Mouse (Mus musculus): ENCODE measurements at regions not wholly inside any gene's neighbourhood (a gene's known extent, or its start where the extent isn't known, plus 50 kb on each side); places are given as distances from the start of the nearest gene placed in this dataset.

- WGBS (ENCODE audit: insufficient replicate concordance) = 42% methylated on average over 8 of the region's 8 CpGs
- H3K9me3 ChIP-seq (ENCODE audit: control insufficient read depth, low read length) = no peaks in the 10 kb centered on the region
- no peak for ATAC-seq (ENCODE audit: insufficient read depth)
- H3K4me3 ChIP-seq (ENCODE audit: insufficient read depth in 1 of 2, low read depth in 2 of 2, low read length in 2 of 2) = no peak overlapping the region
- H3K27ac ChIP-seq = no peak overlapping the region
- no peaks in the 10 kb centered on the region for H3K36me3 ChIP-seq (replicated peaks; ENCODE audit: control insufficient read depth, insufficient read depth, low read depth)
- peaks cover 0 to 9% of the 10 kb centered on the region in 2 experiments; a peak in 1 of 4 replicates for H3K4me1 ChIP-seq (replicated peaks; ENCODE audit: control insufficient read depth in 2 of 2, insufficient read depth in 2 of 2, low read length in 1 of 2)
- no peak overlapping the region for H3K4me2 ChIP-seq (ENCODE audit: low read depth)
- H3K9ac ChIP-seq (replicated peaks) = no peak overlapping the region
- TF ChIP-seq CTCF (IDR thresholded peaks at IDR 0.05; ENCODE audit: low read depth) (no peak), EP300 (IDR thresholded peaks at IDR 0.05; ENCODE audit: low read depth) (no peak)
- no peak for DNase-seq (ENCODE audit: low read depth in 3 of 3, low spot score in 3 of 3)
- H3K27me3 ChIP-seq (ENCODE audit: control insufficient read depth, insufficient read depth, low read length) = no peaks in the 10 kb centered on the region
These were observed 197.3 kb downstream of the Zfp462 start for GRCm38 (mm10) chr4:55141923-55142732.

GRCm38 (mm10) chr4:55143400-55143799 lies 198.6 kb downstream of the Zfp462 start:
- no peaks in the 10 kb centered on the region for H3K36me3 ChIP-seq (replicated peaks; ENCODE audit: control insufficient read depth, insufficient read depth, low read depth)
- peaks cover 0 to 9% of the 10 kb centered on the region in 2 experiments; a peak in 1 of 4 replicates for H3K4me1 ChIP-seq (replicated peaks; ENCODE audit: control insufficient read depth in 2 of 2, insufficient read depth in 2 of 2, low read length in 1 of 2)
- H3K9me3 ChIP-seq (ENCODE audit: control insufficient read depth, low read length) = no peaks in the 10 kb centered on the region
- no peak for DNase-seq (ENCODE audit: low read depth in 3 of 3, low spot score in 3 of 3)
- no peak for ATAC-seq (ENCODE audit: insufficient read depth)
- H3K4me3 ChIP-seq (ENCODE audit: insufficient read depth in 1 of 2, low read depth in 2 of 2, low read length in 2 of 2) = no peak overlapping the region
- no peak for TF ChIP-seq EP300 (IDR thresholded peaks at IDR 0.05; ENCODE audit: low read depth)
- TF ChIP-seq CTCF (IDR thresholded peaks at IDR 0.05; ENCODE audit: low read depth) = no peak
- no peak overlapping the region for H3K9ac ChIP-seq (replicated peaks)
- H3K27me3 ChIP-seq (ENCODE audit: control insufficient read depth, insufficient read depth, low read length) = no peaks in the 10 kb centered on the region
- H3K27ac ChIP-seq = no peak overlapping the region
- H3K4me2 ChIP-seq (ENCODE audit: low read depth) = no peak overlapping the region

GRCm38 (mm10) chr4:55144995-55145394 lies 200.1 kb downstream of the Zfp462 start:
- TF ChIP-seq EP300 (IDR thresholded peaks at IDR 0.05; ENCODE audit: low read depth) (no peak), CTCF (IDR thresholded peaks at IDR 0.05; ENCODE audit: low read depth) (no peak)
- H3K4me3 ChIP-seq (ENCODE audit: insufficient read depth in 1 of 2, low read depth in 2 of 2, low read length in 2 of 2) = no peak overlapping the region
- H3K9ac ChIP-seq (replicated peaks) = no peak overlapping the region
- no peaks in the 10 kb centered on the region for H3K36me3 ChIP-seq (replicated peaks; ENCODE audit: control insufficient read depth, insufficient read depth, low read depth)
- H3K4me1 ChIP-seq (replicated peaks; ENCODE audit: control insufficient read depth in 2 of 2, insufficient read depth in 2 of 2, low read length in 1 of 2) = peaks cover 0 to 9% of the 10 kb centered on the region in 2 experiments; a peak in 1 of 4 replicates
- DNase-seq (ENCODE audit: low read depth in 3 of 3, low spot score in 3 of 3) (no peak), ATAC-seq (ENCODE audit: insufficient read depth) (no peak)
- no peak overlapping the region for H3K4me2 ChIP-seq (ENCODE audit: low read depth)
- H3K27me3 ChIP-seq (ENCODE audit: control insufficient read depth, insufficient read depth, low read length) = no peaks in the 10 kb centered on the region
- no peaks in the 10 kb centered on the region for H3K9me3 ChIP-seq (ENCODE audit: control insufficient read depth, low read length)
- 56% methylated on average over 1 of the region's 1 CpGs for WGBS (ENCODE audit: insufficient replicate concordance)
- no peak overlapping the region for H3K27ac ChIP-seq

GRCm38 (mm10) chr4:55145968-55146367 lies 201.1 kb downstream of the Zfp462 start:
- TF ChIP-seq EP300 (IDR thresholded peaks at IDR 0.05; ENCODE audit: low read depth) (no peak), CTCF (IDR thresholded peaks at IDR 0.05; ENCODE audit: low read depth) (no peak)
- 75% methylated on average over 8 of the region's 8 CpGs for WGBS (ENCODE audit: insufficient replicate concordance)
- no peak overlapping the region for H3K27ac ChIP-seq
- H3K27me3 ChIP-seq (ENCODE audit: control insufficient read depth, insufficient read depth, low read length) = no peaks in the 10 kb centered on the region
- no peak overlapping the region for H3K4me3 ChIP-seq (ENCODE audit: insufficient read depth in 1 of 2, low read depth in 2 of 2, low read length in 2 of 2)
- ATAC-seq (ENCODE audit: insufficient read depth) = no peak
- no peaks in the 10 kb centered on the region for H3K9me3 ChIP-seq (ENCODE audit: control insufficient read depth, low read length)
- no peak for DNase-seq (ENCODE audit: low read depth in 3 of 3, low spot score in 3 of 3)
- no peak overlapping the region for H3K4me2 ChIP-seq (ENCODE audit: low read depth)
- H3K9ac ChIP-seq (replicated peaks) = no peak overlapping the region
- peaks cover 0 to 9% of the 10 kb centered on the region in 2 experiments; a peak in 1 of 4 replicates for H3K4me1 ChIP-seq (replicated peaks; ENCODE audit: control insufficient read depth in 2 of 2, insufficient read depth in 2 of 2, low read length in 1 of 2)
- H3K36me3 ChIP-seq (replicated peaks; ENCODE audit: control insufficient read depth, insufficient read depth, low read depth) = no peaks in the 10 kb centered on the region

GRCm38 (mm10) chr4:55148380-55148779 lies 201.5 kb upstream of the Rad23b start:
- Histone ChIP-seq H3K27me3 (ENCODE audit: control insufficient read depth, insufficient read depth, low read length) (no peaks in the 10 kb centered on the region), H3K4me1 (replicated peaks; ENCODE audit: control insufficient read depth in 2 of 2, insufficient read depth in 2 of 2, low read length in 1 of 2) (no peaks in the 10 kb centered on the region), H3K4me2 (ENCODE audit: low read depth) (no peak overlapping the region), H3K36me3 (replicated peaks; ENCODE audit: control insufficient read depth, insufficient read depth, low read depth) (no peaks in the 10 kb centered on the region), H3K9me3 (ENCODE audit: control insufficient read depth, low read length) (no peaks in the 10 kb centered on the region), H3K4me3 (ENCODE audit: insufficient read depth in 1 of 2, low read depth in 2 of 2, low read length in 2 of 2) (no peak overlapping the region), H3K9ac (replicated peaks) (no peak overlapping the region), H3K27ac (no peak overlapping the region)
- TF ChIP-seq CTCF (IDR thresholded peaks at IDR 0.05; ENCODE audit: low read depth) (no peak), EP300 (IDR thresholded peaks at IDR 0.05; ENCODE audit: low read depth) (no peak)
- WGBS (ENCODE audit: insufficient replicate concordance) = 56% methylated on average over 1 of the region's 1 CpGs
- DNase-seq (ENCODE audit: low read depth in 3 of 3, low spot score in 3 of 3) = no peak
- ATAC-seq (ENCODE audit: insufficient read depth) = no peak
